Mouse (Mus musculus) lung, adult 2 months (tissue): ENCODE data around the gene Tagap.

Experiments used
- CTCF ChIP-seq: fragments of 200-500 bp; IDR thresholded peaks from 2 replicates; pipeline ENCODE4 v1.5.1; 2011; ENCODE audit warnings: mild to moderate bottlenecking, low read length, control low read depth; ENCODE audit not compliant: insufficient read depth
- POLR2A ChIP-seq: fragments of 200-500 bp; IDR thresholded peaks from 2 replicates; pipeline ENCODE4 v1.6.1; 2011; ENCODE audit warnings: low read depth, mild to moderate bottlenecking, control low read depth, low read length, borderline replicate concordance; ENCODE audit errors: extremely low read depth

GRCm38 (mm10) chr17:7905936-7906685, 19.7 kb upstream of the Tagap start:
- TF ChIP-seq CTCF (no peak), POLR2A (no peak)
